Mouse (Mus musculus) lung, embryonic 15.5 days (tissue): ENCODE data around the gene Mettl17. TPM values are rescaled to one million over a fixed set of nuclear protein-coding genes. Genes with fewer than 3 reads are reported as not detected.

Experiments
- ATAC-seq: fragments of 200-750 bp; cut with Nextera tagmentation; 2 replicates; pipeline ENCODE4 v1.8.0; 2017; ENCODE audit warnings: moderate number of reproducible peaks, borderline replicate concordance; ENCODE audit not compliant: low FRiP score, low TSS enrichment; ENCODE audit errors: extremely low read depth
- H3K27ac ChIP-seq: fragments of 300-500 bp; sonication (generic); 2 replicates; pipeline ENCODE4 v1.5.1; 2015; ENCODE audit warnings: moderate library complexity, mild to moderate bottlenecking, inconsistent platforms
- H3K27me3 ChIP-seq: fragments of 300-500 bp; sonication (generic); 2 replicates; pipeline ENCODE4 v1.6.1; 2015; ENCODE audit warnings: inconsistent platforms
- H3K36me3 ChIP-seq: fragments of 300-500 bp; sonication (generic); 2 replicates; pipeline ENCODE4 v1.6.1; 2015; ENCODE audit warnings: inconsistent platforms
- H3K4me1 ChIP-seq: fragments of 300-500 bp; sonication (generic); 2 replicates; pipeline ENCODE4 v1.6.1; 2015; ENCODE audit warnings: inconsistent platforms
- H3K4me2 ChIP-seq: fragments of 300-500 bp; sonication (generic); 2 replicates; pipeline ENCODE4 v1.6.1; 2015; ENCODE audit warnings: inconsistent platforms, mild to moderate bottlenecking, moderate library complexity
- H3K4me3 ChIP-seq: fragments of 300-500 bp; sonication (generic); 2 replicates; pipeline ENCODE4 v1.5.1; 2015; ENCODE audit warnings: mild to moderate bottlenecking, inconsistent platforms
- H3K9ac ChIP-seq: fragments of 300-500 bp; sonication (generic); 2 replicates; pipeline ENCODE4 v1.6.1; 2015; ENCODE audit warnings: inconsistent platforms
- H3K9me3 ChIP-seq: fragments of 300-500 bp; sonication (generic); 2 replicates; pipeline ENCODE4 v1.6.1; 2016; ENCODE audit warnings: inconsistent platforms
- WGBS: fragments of 180-500 bp; shearing (Covaris S2); methylation state at CpG from one replicate; pipeline ENCODE4 v1.1.7; 2015; 5-methylcytosine and 5-hydroxymethylcytosine counted together
- microRNA-seq: library from miRNA; unstranded; fragments of <30 nt; microRNA quantifications from one replicate; pipeline ENCODE4, GENCODE M21; 2016
- polyA plus RNA-seq: library from polyadenylated mRNA; unstranded; fragments of >200 nt; fragmentation: Nextera tagmentation; extraction: Ambion mirVana; gene quantifications from 2 replicates; pipeline ENCODE4 v1.2.1, GENCODE M21; 2015

Gene Mettl17
- polyA plus RNA-seq, 1 experiment from 2014 or later = 40.0 TPM

GRCm38 (mm10) chr14:51939005-51939404 is 54.4 kb downstream of the Mettl17 start:
- no peaks in the 10 kb centered on the region for H3K36me3 ChIP-seq
- H3K9ac ChIP-seq = no peak overlapping the region
- no peaks in the 10 kb centered on the region for H3K9me3 ChIP-seq
- H3K27me3 ChIP-seq = no peaks in the 10 kb centered on the region
- WGBS = 83% methylated on average over 9 of the region's 9 CpGs
- 0 out of 2 replicates have a peak, but pooled peaks cover 6% of the 10 kb centered on the region for H3K4me1 ChIP-seq
- no peak overlapping the region for H3K4me2 ChIP-seq
- no peak overlapping the region for H3K4me3 ChIP-seq
- no peak overlapping the region for H3K27ac ChIP-seq
- ATAC-seq = no peak

- 41% methylated on average over 8 of the region's 8 CpGs for WGBS
- no peaks in the 10 kb centered on the region for H3K27me3 ChIP-seq
- no peak overlapping the region for H3K27ac ChIP-seq
- H3K4me3 ChIP-seq = no peak overlapping the region
- H3K4me1 ChIP-seq = 0 out of 2 replicates have a peak, but pooled peaks cover 6% of the 10 kb centered on the region
- H3K4me2 ChIP-seq = no peak overlapping the region
- H3K36me3 ChIP-seq = no peaks in the 10 kb centered on the region
- H3K9ac ChIP-seq = no peak overlapping the region
- ATAC-seq = no peak
- no peaks in the 10 kb centered on the region for H3K9me3 ChIP-seq
Measured at GRCm38 (mm10) chr14:51940944-51941560, 56.4 kb downstream of the Mettl17 start.

GRCm38 (mm10) chr14:51941577-51941976 is 56.9 kb downstream of the Mettl17 start:
- Histone ChIP-seq H3K36me3 (no peaks in the 10 kb centered on the region), H3K4me2 (no peak overlapping the region), H3K27me3 (no peaks in the 10 kb centered on the region), H3K4me3 (no peak overlapping the region), H3K9ac (no peak overlapping the region), H3K9me3 (no peaks in the 10 kb centered on the region), H3K27ac (no peak overlapping the region), H3K4me1 (0 out of 2 replicates have a peak, but pooled peaks cover 6% of the 10 kb centered on the region)
- ATAC-seq = no peak
- 67% methylated on average over 9 of the region's 9 CpGs for WGBS

- no peak overlapping the region for H3K9ac ChIP-seq
- H3K4me2 ChIP-seq = no peak overlapping the region
- no peak for ATAC-seq
- H3K4me3 ChIP-seq = no peak overlapping the region
- no peaks in the 10 kb centered on the region for H3K36me3 ChIP-seq
- H3K27ac ChIP-seq = no peak overlapping the region
- 0 out of 2 replicates have a peak, but pooled peaks cover 6% of the 10 kb centered on the region for H3K4me1 ChIP-seq
- no peaks in the 10 kb centered on the region for H3K9me3 ChIP-seq
- H3K27me3 ChIP-seq = no peaks in the 10 kb centered on the region
- WGBS = 51% methylated on average over 7 of the region's 7 CpGs
Measured at GRCm38 (mm10) chr14:51942236-51942635, 57.6 kb downstream of the Mettl17 start.

Small RNA genes within 50 kb of the gene (microRNA-seq; reads per million reads assigned to microRNA genes)
- gene Gm27375 = not detected

Other genes starting within 250 kb of the Mettl17 start
- gene Gm4181, start 249.2 kb upstream of the Mettl17 start, polyA plus RNA-seq = not detected in 2 replicates
- gene Gm17079, start 189.4 kb upstream of the Mettl17 start, polyA plus RNA-seq = not detected in 2 replicates
- not detected in 2 replicates for gene Gm5800, start 167.7 kb upstream of the Mettl17 start, polyA plus RNA-seq
- 0.22 TPM in 1 of 2 replicates, not detected in the other for gene Ang4, start 111.3 kb upstream of the Mettl17 start, polyA plus RNA-seq
- not detected in 2 replicates for gene AY358078, start 84.8 kb upstream of the Mettl17 start, polyA plus RNA-seq
- not detected in 2 replicates for gene Ear6, start 31.1 kb upstream of the Mettl17 start, polyA plus RNA-seq
- gene Slc39a2, start 8.0 kb downstream of the Mettl17 start, polyA plus RNA-seq = 0.34 and 0.38 TPM in 2 replicates
- 60.6 and 63.7 TPM in 2 replicates for gene Ndrg2, start 29.3 kb downstream of the Mettl17 start, polyA plus RNA-seq
- not detected in 2 replicates for gene Tppp2, start 33.6 kb downstream of the Mettl17 start, polyA plus RNA-seq
- not detected in 2 replicates for gene Rnase13, start 37.9 kb downstream of the Mettl17 start, polyA plus RNA-seq
- 105 TPM in 2 replicates for gene Arhgef40, start 99.9 kb downstream of the Mettl17 start, polyA plus RNA-seq
- 0.26 and 0.57 TPM in 2 replicates for gene Tmem253, start 130.8 kb downstream of the Mettl17 start, polyA plus RNA-seq
- gene Zfp219, start 135.9 kb downstream of the Mettl17 start, polyA plus RNA-seq = 25.7 and 26.3 TPM in 2 replicates
- gene Olfr221, start 157.6 kb downstream of the Mettl17 start, polyA plus RNA-seq = not detected in 2 replicates
- gene Hnrnpc, start 219.2 kb downstream of the Mettl17 start, polyA plus RNA-seq = 645 and 674 TPM in 2 replicates
- gene Rpgrip1, start 225.9 kb downstream of the Mettl17 start, polyA plus RNA-seq = 61.8 and 72.8 TPM in 2 replicates